Comparison of ENCODE assay signal across 24 mouse cellular contexts in genomic region chrX:36548798-36549197, GRCm38 (mm10). TPM values are rescaled to one million over a fixed set of nuclear protein-coding genes. Genes with fewer than 3 reads are reported as not detected.
"Had no signal": no experiment of that assay in that cellular context is flagged by ENCODE, and none has a peak within 500 bp of the region (broad histone marks: within the 10 kb centered on the region; RNA-seq: fewer than 3 reads in every experiment).

No protein-coding gene starts in this region.

- H3K36me3 ChIP-seq: lung, embryonic 15.5 days; midbrain, embryonic 13.5 days; midbrain, embryonic 15.5 days; neural tube, embryonic 12.5 days; stomach, embryonic 15.5 days had no signal

- H3K27ac ChIP-seq: liver, embryonic 14.5 days; lung, embryonic 15.5 days; macrophage; midbrain, embryonic 13.5 days; midbrain, embryonic 15.5 days; neural tube, embryonic 12.5 days; stomach, embryonic 15.5 days; stomach, postnatal 0 days had no signal

- H3K9me3 ChIP-seq: lung, embryonic 15.5 days; megakaryocyte, embryonic 14.5 days; midbrain, embryonic 13.5 days; midbrain, embryonic 15.5 days; neural tube, embryonic 12.5 days; stomach, embryonic 15.5 days had no signal

- H3K9ac ChIP-seq: liver, embryonic 14.5 days; lung, embryonic 15.5 days; midbrain, embryonic 13.5 days; midbrain, embryonic 15.5 days; neural tube, embryonic 12.5 days; stomach, embryonic 15.5 days had no signal

- DNase-seq: lung, adult 2 months; lung, postnatal 14 days; lung, postnatal 36 days; right cerebral cortex, postnatal 14 days; thymus, adult 2 months; thymus, postnatal 25 days; thymus, postnatal 4 days had no signal

- H3K4me1 ChIP-seq: lung, embryonic 15.5 days; midbrain, embryonic 15.5 days; neural tube, embryonic 12.5 days; stomach, embryonic 15.5 days had no signal

- H3K4me2 ChIP-seq: lung, embryonic 15.5 days; midbrain, embryonic 11.5 days; midbrain, embryonic 13.5 days; midbrain, embryonic 15.5 days; neural tube, embryonic 12.5 days; stomach, embryonic 15.5 days had no signal

- H3K4me3 ChIP-seq: lung, embryonic 15.5 days; megakaryocyte, embryonic 14.5 days; midbrain, embryonic 13.5 days; midbrain, embryonic 15.5 days; neural tube, embryonic 12.5 days; stomach, embryonic 15.5 days had no signal

- ATAC-seq: lung, postnatal 0 days; midbrain, embryonic 13.5 days; midbrain, embryonic 15.5 days had no signal

- H3K27me3 ChIP-seq: lung, embryonic 15.5 days; megakaryocyte, embryonic 14.5 days; midbrain, embryonic 13.5 days; midbrain, embryonic 15.5 days; neural tube, embryonic 12.5 days; stomach, embryonic 15.5 days had no signal

RNA-seq across cellular contexts. Expression of gene Gm14569, which starts 57.2 kb away (rescaled TPM):
- total RNA-seq: megakaryocyte progenitor cell, adult 5-6 weeks; midbrain, postnatal 0 days; monocyte, adult 5-6 weeks; neutrophil, adult 5-6 weeks had no signal
- polyA plus RNA-seq: liver, embryonic 14.5 days; lung, embryonic 15.5 days; lung, postnatal 0 days; macrophage; midbrain, embryonic 11.5 days; midbrain, embryonic 13.5 days; midbrain, embryonic 15.5 days; midbrain, postnatal 0 days; neural tube, embryonic 12.5 days; neural tube, embryonic 14.5 days; spleen, adult 2 months; stomach, embryonic 15.5 days; stomach, postnatal 0 days had no signal
